Mouse (Mus musculus) CD4-positive naive resting alpha-beta T cell, adult 76 days (primary cell): ENCODE data around the gene 2200002J24Rik. TPM values are rescaled to one million over a fixed set of nuclear protein-coding genes. Genes with fewer than 3 reads are reported as not detected.

ENCODE experiments used
- total RNA-seq: library from RNA; stranded (reverse); gene quantifications from one replicate; pipeline ENCODE4 v1.2.4, GENCODE M21; 2023

2200002J24Rik gene
- total RNA-seq = not detected

DNA sequence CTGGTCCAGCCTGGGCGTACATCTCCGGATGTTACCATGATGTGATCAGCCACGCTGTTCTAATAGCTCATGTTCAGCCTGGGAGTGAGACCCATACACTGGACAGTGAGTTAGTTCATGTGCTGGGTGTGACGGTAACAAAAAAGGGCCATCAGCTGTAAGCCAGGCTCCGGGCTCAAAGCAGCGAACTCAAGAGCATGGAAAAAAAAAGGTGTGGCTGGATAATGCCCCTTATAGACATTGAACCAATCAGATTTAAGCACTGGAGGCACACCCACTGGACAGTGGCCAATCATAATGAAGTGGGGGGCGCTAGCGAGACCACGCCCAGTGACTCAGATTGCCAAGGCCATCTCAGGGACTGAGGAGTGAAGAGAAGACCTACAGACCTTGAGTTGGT lies at the start of gene 2200002J24Rik:
2200002J24Rik (plus strand) TSS at position 338 of the 400 bp plus-strand sequence.

DNA sequence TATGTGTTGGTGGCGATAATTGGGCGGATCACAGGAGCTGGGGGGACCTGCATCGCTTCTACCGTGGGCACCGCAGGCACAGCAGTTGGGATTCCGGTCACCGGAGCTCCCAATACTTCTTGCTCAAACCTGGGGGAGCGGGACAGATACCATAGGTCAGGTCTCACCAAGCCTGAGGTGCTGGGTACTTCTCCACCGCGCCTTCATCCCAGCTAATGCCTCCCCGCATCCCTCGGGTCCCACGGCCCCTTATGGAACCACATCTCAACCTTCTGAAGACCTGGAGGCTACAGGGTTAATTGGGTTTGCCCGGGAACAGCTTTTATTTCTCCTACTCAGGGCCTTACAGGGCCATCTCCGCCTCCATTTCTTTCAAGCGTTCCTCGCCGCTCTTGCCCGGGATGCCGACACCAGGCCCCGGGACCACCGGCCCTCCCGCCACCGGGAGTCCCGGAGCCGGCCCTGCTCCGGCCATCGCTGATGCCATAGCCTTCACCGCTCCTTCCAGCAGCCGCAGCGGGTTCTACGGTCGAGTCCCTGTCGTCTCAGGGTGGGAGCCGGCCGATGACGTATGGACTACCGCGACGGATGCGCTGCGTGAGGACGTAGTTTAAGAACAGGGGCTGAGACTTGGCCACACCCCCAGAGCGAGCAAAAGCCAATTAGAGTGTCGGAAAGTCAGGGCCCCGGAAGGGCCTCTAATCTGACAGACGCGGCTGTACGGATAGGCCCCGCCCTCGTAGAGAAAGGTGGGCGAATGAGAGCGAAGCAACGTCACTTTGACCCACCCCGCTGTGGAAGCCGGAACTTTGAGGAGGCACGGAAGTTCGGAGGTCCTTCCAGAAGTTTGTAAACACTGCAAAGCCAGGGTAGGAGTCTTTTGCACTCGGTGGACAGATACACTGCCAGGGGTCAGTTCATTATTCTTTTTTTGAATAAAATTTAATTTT lies 48.9 kb upstream of the 2200002J24Rik start, which contains the start of gene Rbm42:
Rbm42 (minus strand) TSS at position 727 of the 950 bp plus-strand sequence.

DNA sequence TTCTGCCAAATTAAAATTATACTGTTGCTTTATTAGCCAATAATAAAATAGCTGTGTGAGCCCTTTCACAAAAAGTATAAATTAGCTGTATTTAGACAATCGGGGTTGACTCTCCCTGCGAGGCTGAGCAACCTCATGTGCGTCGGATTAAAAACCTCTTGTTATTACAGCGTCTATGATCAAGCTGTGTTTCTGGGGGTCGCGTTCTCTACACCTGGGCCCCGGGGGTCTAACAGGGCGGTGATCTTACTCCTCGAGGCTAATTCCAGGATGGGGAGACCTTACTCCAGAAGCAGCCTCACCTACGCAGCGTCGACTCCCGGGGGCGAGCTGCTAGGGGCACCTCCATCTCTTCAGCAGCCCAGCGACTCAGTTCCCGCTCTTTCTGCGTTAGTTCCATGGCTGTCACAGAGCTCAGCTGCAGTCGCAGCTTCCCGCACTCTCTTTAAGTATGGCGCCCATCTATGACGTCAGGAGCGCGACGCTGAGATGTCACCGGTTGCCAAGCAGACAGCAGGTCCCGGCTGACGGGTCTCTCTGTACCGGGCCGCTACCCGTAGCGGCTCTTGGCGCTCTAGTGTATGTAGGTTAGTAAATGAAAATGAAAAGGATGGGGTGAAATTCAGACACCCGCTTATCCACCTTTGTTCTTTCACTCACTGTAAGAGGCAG lies 34.1 kb upstream of the 2200002J24Rik start, which contains the start of gene Haus5:
Haus5 (minus strand) TSS at position 466 of the 672 bp plus-strand sequence.

DNA sequence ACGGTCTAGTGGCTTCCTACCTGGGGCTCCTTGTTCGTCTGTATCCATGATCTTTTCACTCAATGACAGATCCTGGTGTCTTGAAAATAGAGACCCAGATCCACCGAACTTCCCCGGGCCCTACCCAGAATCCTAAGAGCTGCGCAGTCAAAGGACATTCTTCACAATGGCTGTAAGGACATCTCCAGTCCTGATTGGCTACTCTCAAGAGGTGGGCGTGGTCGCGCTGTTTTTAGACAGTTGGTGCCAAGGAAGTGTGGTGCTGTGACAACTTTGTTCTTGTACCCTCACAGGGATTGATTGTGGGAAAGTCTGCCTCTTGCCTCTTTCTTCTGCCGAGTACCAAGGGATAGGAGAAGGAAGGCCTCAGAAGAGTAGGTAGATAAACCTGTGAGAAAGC lies 27.2 kb upstream of the 2200002J24Rik start, which contains the start of gene Pmis2:
Pmis2 (minus strand) TSS at position 126 of the 400 bp plus-strand sequence.

DNA sequence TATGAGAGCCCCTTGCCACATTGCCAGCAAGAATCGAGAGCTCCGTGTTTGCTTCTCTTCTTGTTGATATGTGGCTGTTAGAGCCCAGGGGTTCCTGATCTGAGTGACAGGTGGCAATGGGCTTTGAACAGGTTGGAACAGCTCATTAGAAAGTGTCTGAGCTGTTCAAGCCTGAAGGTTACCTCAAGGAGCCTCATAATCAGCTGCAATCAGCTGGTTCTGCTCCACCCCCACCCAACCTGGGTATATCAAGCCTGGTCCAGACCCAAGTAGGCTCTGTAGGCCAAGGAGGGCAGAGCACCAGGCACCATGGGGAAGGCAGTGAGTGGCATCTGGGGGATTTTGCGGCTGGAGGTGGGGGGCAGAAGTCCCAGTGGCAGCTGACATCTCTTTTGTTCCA lies 13.2 kb downstream of the 2200002J24Rik start, which contains the start of gene Atp4a:
Atp4a (plus strand) TSS at position 268 of the 400 bp plus-strand sequence.

DNA sequence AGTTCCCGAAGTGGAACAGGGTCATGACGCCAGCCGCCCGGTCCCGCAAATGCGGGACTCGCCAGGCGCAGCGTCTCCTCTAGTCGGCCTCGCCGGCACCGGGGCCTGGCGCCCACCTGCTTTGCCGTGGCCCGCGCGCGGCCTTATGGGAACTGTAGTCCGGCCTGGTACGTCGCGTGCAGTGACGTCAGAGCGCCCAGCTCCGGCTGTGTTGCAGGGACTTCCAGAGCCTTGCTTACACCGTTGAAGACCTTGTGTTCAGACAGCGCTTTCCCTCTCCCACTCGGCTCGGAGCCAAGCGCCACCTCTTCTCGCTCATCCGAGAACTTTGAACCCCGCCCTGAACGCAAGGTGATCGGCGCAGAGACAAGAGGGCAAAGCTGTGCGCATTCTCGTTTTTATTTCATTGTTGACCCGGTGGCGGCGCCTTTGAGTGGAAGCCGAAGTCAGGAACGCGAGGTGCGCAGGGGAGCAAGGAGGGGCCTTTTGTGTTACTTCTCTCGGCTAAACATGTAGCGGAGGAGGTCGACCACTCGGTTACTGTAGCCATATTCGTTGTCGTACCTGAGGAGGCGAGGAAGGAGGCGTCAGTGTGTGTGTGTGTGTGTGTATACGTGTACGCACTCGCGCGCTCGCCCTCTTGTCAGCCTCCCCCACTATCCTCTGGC lies 30.8 kb downstream of the 2200002J24Rik start, which contains the start of gene Tmem147:
Tmem147 (minus strand) TSS at position 145 of the 668 bp plus-strand sequence.

DNA sequence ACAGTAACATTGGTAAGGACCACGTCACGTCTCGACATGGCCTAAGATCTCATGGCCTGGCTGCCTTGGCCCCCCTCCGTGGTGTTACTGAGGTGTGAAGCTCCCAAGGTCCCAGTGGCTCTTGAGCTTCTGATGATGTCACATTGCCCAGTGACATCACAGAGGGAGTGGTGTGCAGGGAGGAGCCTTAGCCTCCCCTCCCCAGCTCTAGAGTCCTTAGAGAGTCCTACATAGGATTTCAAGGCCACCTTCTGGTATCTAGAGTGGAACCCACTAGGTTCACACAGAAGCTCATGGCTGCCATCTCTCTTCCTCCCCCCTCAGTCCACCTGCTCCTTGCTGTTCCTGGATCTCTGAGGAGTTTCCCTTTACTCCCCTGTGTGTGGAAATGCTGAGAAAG lies 44.9 kb downstream of the 2200002J24Rik start, which contains the start of gene Gapdhs:
Gapdhs (minus strand) TSS at position 65 of the 400 bp plus-strand sequence.

Other genes starting within 250 kb of the 2200002J24Rik start
- not detected for gene Kirrel2, start 241.2 kb upstream of the 2200002J24Rik start, total RNA-seq
- 0.29 TPM for gene Nphs1, start 240.6 kb upstream of the 2200002J24Rik start, total RNA-seq
- not detected for gene Prodh2, start 205.3 kb upstream of the 2200002J24Rik start, total RNA-seq
- 5.4 TPM for gene Arhgap33, start 163.9 kb upstream of the 2200002J24Rik start, total RNA-seq
- 1.5 TPM for gene Hspb6, start 146.7 kb upstream of the 2200002J24Rik start, total RNA-seq
- 8.9 TPM for gene Proser3, start 146.6 kb upstream of the 2200002J24Rik start, total RNA-seq
- 34.1 TPM for gene Lin37, start 139.1 kb upstream of the 2200002J24Rik start, total RNA-seq
- 62.4 TPM for gene U2af1l4, start 135.6 kb upstream of the 2200002J24Rik start, total RNA-seq
- gene Gm49396, start 135.6 kb upstream of the 2200002J24Rik start, total RNA-seq = 24.2 TPM
- gene Psenen, start 135.3 kb upstream of the 2200002J24Rik start, total RNA-seq = 122 TPM
- 36.2 TPM for gene Igflr1, start 133.5 kb upstream of the 2200002J24Rik start, total RNA-seq
- gene Kmt2b, start 110.2 kb upstream of the 2200002J24Rik start, total RNA-seq = 101 TPM
- gene Zbtb32, start 100.0 kb upstream of the 2200002J24Rik start, total RNA-seq = not detected
- gene Upk1a, start 86.1 kb upstream of the 2200002J24Rik start, total RNA-seq = not detected
- gene Cox6b1, start 72.8 kb upstream of the 2200002J24Rik start, total RNA-seq = 159 TPM
- gene Etv2, start 63.1 kb upstream of the 2200002J24Rik start, total RNA-seq = not detected
- gene Rbm42, start 48.6 kb upstream of the 2200002J24Rik start, total RNA-seq = 95.6 TPM
- gene Haus5, start 33.9 kb upstream of the 2200002J24Rik start, total RNA-seq = 33.8 TPM
- not detected for gene Pmis2, start 27.3 kb upstream of the 2200002J24Rik start, total RNA-seq
- not detected for gene Atp4a, start 13.3 kb downstream of the 2200002J24Rik start, total RNA-seq
- 29.7 TPM for gene Tmem147, start 30.6 kb downstream of the 2200002J24Rik start, total RNA-seq
- not detected for gene Gapdhs, start 44.8 kb downstream of the 2200002J24Rik start, total RNA-seq
- 6.8 TPM for gene Sbsn, start 52.5 kb downstream of the 2200002J24Rik start, total RNA-seq
- not detected for gene Dmkn, start 64.8 kb downstream of the 2200002J24Rik start, total RNA-seq
- gene Krtdap, start 89.0 kb downstream of the 2200002J24Rik start, total RNA-seq = not detected
- 1.1 TPM for gene Ffar2, start 124.8 kb downstream of the 2200002J24Rik start, total RNA-seq
- not detected for gene Ffar3, start 157.3 kb downstream of the 2200002J24Rik start, total RNA-seq
- 1.3 TPM for gene Ffar1, start 162.6 kb downstream of the 2200002J24Rik start, total RNA-seq
- 68.7 TPM for gene Cd22, start 181.4 kb downstream of the 2200002J24Rik start, total RNA-seq
- not detected for gene Mag, start 215.9 kb downstream of the 2200002J24Rik start, total RNA-seq
- not detected for gene Hamp2, start 225.8 kb downstream of the 2200002J24Rik start, total RNA-seq
- not detected for gene Hamp, start 245.1 kb downstream of the 2200002J24Rik start, total RNA-seq